Mouse (Mus musculus) G1E (cell line): ENCODE measurements at regions not wholly inside any gene's neighbourhood (a gene's known extent, or its start where the extent isn't known, plus 50 kb on each side); places are given as distances from the start of the nearest gene placed in this dataset.

ENCODE experiments used
- CTCF ChIP-seq: IDR thresholded peaks from 2 replicates; pipeline ENCODE4 v1.5.1; 2012; ENCODE audit warnings: low read depth, low read length, inconsistent platforms, mixed read lengths
- GATA1 ChIP-seq: IDR thresholded peaks from 2 replicates; pipeline ENCODE4 v1.6.1; 2012; ENCODE audit warnings: borderline replicate concordance, low read length, inconsistent platforms, mixed read lengths

GRCm38 (mm10) chr17:4648603-4649002 is 345.5 kb upstream of the Arid1b start:
- no peak for TF ChIP-seq CTCF
- no peak for TF ChIP-seq GATA1
